Mouse (Mus musculus) ZHBTc4 (cell line): ENCODE data around the gene Fam120a.
A peak's percentile ranks its signal among the peaks of the same experiment; 100 is the strongest.

Source experiments
- DNase-seq: peaks from one replicate; pipeline ENCODE4 v3.0.0-alpha.2; 2011; ENCODE audit warnings: low read depth, low spot score

Fam120a gene

DNA sequence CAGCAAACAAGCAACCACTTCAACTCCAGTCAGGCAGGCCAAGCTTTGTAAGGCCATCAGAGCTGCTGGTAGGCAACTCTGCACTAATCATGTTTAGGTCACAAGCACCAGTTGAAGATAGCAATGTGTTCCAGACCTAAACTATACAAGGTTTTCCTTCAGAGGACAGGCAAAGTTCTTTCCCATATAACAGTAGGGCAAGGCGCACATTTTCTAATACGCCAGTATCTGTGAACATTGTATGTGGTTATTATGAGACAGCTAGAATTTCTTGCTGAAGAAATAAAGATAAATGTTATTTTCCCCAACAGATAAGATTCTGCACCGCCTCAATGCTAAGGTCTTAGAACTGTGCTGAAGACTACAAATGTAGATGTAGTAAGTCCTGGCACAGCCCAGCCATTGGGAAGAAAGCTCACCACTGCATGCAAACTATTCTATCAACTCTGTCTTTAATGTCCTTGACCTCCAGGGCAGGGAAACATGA, 50.7 kb downstream of the Fam120a start:
- DNase-seq, result no peak

DNA sequence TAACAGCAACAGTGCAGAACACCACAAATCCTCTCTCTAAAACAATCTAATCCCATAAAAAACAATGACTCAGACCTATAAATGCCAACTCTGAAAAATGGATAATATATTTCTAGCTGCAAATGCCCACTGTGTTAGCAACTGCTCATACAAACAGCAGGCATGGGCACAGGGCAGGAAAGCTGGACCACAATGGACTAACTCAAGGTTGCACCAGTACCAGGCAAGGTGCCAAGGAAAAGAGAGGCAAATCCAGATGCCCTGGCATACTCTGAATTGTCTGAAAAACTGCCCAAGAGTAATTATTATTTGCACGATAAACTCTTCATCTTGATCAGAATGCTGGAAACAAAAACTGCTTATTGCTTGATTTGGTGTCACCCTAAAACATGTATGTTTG, 54.1 kb downstream of the Fam120a start:
- DNase-seq, result no peak

DNA sequence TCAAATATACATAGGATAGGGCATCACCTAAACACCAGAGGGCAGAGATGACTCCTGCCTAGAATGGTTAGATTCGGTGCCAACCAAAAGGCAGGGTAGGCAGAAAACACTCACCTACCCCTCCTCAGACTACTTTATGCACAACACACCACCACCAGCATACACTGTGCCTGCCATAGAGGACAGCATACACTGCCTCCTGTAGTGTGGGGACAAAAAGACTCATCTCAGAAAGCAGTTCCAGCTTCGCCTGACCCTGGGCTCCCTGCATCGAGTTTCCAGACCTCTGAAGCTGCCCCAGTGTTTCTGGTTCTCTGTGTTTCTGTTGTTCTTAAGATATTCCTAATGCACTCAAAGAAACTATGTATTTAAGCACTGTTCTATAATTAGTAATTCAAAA, 54.7 kb downstream of the Fam120a start:
- DNase-seq, result no peak

DNA sequence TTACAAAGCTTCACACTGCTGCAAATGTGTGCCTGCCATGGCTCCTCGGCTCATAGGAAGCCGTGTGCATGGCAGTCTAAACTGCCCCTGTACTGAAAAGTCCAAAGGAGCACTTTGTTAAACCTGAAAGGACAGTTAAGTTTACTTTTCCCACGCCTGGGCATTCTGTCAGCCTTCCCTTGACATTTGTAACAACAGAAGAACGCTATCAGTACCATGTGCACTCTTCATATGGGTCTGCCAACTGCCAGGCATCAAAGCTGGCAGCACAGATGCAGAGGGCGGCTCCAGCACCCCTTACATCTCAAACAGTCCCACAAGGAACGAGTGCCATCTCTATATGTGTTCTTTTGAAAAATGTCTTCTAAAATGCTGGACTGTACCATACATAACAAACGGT, 56.4 kb downstream of the Fam120a start:
- no peak for DNase-seq

DNA sequence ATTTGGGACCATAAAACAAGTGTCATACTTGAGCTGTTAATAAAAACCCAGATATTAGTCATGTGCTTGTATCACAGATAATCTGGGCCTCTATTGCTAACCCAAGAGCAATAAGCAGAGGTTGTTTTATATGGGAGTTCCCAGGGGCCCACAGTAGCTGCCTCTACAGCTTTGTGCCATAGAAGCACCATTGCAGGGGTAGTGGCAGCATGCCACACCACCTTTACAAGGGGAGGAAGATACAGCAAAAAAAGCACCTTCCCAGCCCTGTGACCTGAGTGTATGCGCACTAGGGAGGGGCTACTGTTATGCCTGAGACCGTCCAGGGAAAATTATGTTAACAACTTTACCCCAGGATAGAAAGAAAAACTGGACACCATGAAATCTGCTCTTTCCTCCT, 62.4 kb downstream of the Fam120a start:
- DNase-seq, result no peak

DNA sequence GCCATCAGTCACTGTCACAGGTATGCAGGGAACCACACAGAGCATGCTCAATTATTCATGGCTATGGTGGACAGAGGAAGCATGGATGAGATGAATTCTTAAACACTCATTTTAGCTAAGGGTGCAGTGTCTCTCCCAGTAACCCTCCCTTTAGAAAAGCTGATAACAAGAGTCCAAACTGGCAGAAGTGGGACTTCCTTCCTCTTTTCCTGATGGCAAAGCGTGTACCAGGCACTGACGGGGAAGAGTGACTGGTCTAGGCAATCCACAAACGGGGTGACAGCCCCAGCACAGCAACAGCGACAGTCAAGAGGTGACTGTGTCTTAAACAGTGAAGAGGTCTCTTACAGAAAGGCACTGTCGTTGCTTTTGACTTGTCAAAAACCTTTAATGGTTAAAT, 72.4 kb downstream of the Fam120a start:
- no peak for DNase-seq

DNA sequence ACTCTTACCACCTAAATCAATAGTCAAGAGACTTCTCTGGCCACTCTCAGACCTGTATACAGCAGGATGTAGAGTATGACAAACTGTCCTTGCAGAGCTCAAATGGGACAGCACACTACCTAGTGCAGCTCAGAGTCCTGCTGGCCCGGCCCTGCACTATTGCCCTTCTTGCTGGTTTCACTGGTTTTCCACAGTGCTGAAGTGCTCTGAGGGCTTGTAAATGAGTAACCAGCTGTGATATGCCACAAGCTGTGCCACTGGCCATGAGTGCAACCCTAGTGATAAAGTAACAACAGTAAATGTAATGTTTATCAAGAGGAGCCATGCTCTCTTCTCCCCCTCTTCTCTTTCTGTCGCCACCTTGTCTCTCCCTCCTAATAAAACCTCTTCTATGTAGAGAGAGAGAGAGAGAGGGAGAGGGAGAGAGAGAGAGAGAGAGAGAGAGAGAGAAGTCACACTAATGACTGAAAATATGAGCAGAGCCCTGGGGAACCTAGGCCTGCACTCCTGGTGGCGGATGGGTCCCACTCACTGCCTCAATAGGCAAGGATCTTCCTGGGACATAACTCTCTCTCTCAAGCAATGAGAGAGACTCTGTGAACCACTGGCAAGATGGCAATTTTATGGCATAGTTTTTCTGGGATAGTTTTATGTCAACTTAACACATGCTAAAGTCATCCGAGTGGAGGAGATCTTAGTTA, 77.4 kb downstream of the Fam120a start:
- no peak for DNase-seq

DNA sequence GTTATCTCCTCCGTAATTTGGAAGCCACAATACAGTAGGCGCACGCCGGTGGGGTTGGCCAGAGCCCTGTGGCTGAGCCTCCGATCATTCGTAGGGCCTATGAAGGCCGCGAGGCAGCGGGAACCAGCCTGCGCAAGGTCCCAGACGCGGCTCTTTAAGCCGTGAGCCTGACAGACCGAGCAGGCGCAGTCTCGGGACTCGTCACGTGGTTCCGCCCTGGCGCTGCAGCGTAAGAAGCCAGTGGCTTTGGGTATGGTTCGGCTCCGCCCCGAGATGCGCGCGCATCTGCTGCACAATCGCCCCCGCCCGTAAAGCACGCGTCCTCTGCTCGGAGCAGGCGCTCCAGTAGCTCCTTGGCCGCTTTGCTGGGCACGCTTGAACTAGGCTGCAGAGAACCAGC, 89.3 kb downstream of the Fam120a start:
- DNase-seq, result peak; percentile 99

DNA sequence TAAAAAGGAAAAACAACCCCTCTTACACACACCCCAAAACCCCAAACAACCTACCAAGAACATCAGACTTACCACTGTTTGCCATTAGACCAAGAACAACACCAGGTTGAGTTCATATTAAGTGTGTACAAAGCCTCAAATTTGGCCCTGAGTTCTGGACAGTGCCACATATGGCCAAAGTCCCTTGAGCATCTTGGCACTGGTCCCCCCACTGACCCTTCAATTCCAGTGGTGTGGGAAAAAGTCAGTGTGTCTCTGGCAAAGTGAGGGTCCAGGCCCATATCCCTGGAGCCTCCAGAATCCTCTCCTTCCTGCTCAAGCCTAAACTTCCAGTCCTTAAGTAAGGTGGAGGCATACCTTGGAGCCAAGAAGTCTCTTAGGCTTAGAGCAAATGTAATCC, 90.0 kb downstream of the Fam120a start:
- DNase-seq, result no peak

DNA sequence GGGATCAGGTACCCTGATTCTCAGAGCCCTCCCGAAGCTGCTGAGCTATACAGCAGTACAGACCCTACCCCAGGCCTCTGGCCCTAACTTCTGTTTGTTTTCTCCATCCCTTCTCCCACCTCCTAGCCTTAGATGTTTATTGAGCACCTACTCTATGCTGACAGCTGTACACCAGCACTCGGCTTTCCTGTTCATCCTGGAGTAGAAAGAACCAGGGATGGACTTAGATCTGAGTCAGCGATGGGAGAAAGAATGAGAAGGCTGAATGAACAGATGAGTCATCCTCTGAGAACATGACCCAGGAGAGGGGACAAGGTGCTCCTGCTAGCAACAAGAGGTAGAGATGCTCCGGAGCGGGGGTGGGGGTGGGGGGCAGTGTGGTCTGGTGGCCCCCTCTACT, 95.1 kb downstream of the Fam120a start:
- no peak for DNase-seq

DNA sequence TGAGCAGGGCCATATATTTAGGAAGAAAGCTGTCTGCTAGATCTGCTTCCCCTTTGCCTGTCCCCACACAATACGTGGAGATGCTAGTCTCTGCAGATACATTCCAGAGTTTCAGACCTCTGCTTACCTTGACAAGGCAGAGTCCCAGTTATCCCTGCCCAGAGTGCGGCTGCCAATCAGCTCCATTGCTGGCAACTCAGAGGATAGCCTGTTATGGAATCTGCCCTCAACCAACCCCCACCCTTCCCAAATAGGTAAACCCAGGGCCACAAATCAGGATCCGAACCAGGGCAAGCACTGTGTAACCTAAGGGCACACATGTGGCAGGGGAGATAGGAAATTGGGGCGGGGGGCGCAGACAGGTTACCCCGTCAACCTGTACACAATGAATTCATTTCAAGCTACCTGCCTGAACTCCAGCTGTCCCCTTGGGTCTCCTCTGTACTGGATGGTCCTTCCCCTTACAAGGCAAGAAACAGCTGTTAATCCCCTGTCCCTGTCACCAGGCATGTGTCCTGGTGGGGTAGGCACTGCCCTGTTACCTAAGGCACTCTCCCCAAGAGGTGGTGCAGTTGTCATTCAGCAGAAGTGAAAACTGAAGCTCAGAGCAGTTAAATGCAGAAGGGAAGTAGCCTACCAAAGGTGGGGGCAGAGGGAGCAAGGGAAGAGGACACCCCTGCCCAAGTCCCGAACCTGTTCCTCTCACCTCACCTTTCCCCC, 95.8 kb downstream of the Fam120a start:
- DNase-seq, result peak; percentile 15

DNA sequence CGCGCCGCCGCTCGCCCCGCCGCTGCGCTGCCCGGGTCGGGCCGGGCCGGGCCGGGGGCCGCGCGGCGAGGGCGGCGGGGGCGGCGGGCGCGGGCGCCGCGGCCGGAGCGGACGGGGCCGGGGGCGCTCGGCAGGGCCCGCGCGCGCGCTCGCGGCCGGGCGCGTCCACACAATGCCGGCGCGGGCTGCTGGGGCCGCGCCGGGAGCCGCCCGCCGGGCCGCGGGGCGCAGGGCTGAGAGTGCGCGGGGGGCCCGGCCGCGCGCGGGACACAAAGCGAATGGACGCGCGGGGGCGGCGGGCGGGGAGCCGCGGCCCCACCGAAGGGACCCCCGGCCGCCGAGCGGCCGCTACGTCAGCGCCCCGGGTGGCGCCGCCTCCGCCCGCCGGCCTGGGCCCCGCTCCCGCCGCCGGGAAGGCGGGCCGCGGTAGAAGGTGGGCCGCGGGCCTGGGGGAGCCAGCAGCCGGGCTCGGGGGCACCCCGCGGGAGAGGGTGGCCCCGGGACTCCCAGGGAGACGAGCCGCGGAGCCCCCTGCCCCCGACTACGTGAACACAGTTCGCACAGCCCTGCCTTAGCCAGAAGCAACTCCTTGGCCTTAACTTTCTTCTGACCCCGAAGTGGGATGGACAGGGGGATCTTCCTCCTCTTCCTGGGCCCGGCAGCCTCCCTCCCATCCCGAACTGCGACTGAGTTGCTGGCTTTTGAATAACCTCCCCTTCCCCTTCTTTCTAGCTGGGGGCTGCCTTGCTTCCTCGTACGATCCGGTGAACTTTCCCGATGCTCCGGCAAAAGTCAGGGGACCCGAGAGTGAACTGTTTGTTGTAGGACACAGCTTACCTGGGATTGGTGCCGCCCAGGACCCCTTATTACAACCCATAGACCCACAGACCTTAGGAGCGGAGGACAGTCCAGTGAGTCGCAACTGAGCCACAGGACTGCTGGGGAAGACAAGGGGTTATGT, 96.8 kb downstream of the Fam120a start, which contains the start of gene Phf2:
Gene Phf2 (minus strand): TSS at position 349 of the 961 bp plus-strand sequence.
- peak; percentile 58 for DNase-seq

DNA sequence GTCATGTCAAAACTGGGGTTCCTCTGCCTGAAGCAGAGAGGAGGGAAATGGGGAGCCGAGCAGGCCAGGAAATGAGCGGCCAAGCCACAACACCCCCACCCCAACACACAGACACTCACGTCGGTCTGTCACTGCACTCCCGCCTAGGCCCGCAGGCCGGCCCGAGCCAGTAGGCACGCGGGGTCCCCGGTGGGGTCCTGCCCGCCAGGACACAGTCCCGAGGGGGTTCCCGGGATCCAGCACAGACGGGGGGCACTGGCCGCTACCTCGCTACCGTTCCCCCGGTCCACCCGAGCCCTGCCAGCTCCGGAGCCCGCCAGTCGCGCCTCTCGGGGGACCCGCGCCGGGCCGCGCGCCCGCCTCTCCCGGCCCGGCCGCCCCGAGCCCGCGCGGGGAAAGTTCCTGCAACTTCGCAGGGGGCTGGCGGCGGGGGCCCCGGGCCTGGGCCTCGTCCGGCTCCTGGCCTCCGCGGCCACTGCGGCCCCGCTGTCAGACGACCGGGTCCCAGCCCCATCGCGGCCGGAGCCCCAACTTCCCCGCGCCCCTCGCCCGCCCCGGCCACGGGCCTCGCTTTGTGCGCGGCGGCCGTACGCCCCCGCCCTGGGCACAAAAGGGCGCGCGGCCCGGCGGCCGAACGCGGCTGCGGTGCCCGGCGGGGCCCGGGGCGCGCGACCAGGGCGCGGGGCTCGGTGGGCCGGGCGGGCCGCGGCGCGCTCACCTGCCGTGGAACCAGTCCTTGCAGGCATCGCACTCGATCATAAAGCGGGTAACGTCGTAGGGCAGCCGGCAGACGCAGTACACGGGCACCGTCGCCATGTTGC, 97.7 kb downstream of the Fam120a start:
- peak; percentile 56 for DNase-seq

DNA sequence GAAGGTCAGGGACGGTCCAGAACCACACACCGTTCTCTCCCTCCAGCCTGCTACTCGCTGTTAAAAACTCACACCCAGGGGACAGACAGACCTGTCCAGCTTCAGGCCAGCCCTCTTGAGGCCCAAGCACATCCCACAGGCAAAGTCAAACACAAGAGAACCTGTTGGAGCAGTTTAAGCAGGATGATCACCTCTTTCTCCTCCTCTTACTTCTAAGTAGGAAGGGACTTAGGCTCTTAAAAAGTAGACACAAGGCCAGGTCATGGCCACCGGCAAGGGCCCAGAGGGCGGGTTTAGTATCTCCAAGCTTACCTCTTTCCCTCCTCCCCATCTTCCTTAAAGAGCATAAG, 98.2 kb downstream of the Fam120a start:
- no peak for DNase-seq

DNA sequence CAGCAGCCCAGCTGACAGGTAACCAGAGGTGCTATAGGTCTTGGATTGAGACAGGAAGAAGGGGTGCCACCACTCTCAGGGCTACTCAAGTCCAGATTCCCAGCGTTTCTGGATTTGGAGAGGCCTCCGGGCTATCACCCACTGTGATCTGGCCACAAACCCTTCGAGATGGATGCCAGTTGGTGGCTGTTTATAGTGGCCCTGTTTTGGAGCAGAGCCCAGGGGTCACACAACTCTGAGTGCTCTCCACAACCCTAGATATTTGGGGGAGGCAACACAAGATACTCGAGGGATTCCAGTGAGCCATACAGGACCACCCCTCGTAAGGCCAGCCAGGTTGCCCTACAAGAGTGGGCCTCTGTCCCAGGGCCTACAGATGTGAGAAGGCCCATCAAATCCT, 98.7 kb downstream of the Fam120a start:
- DNase-seq, result no peak

DNA sequence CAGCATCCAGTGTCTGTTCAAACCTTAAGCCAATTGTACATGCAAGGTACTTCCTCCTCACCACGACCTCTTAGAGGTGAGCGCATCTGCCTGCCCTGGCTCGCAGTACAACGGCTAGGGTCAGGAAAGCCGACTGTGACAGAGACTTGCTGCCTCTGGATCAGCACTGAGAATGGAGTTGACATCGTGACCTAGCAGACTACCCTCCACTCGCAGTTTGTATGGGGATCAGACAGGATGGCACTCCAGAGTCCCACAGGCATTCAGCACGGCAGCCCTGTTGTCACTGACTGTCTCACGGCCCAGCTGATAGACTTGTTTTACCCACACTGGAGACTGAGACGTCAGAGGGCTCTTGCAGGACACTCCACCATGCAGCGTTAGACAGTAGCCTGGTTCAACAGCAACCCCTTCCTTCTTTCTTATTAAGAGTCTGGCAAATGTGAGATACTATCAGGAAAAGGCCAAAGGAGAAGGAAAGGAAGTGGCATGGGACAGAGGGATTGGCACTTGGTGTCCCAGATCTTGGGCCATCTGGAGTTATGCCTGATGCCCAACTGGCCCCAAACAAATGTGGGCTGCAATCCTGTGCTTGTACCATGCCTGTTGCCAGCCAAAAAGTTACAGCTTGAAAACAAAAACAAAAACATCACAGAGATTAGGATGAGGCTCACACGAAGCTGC, 103.0 kb downstream of the Fam120a start:
- DNase-seq, result no peak

DNA sequence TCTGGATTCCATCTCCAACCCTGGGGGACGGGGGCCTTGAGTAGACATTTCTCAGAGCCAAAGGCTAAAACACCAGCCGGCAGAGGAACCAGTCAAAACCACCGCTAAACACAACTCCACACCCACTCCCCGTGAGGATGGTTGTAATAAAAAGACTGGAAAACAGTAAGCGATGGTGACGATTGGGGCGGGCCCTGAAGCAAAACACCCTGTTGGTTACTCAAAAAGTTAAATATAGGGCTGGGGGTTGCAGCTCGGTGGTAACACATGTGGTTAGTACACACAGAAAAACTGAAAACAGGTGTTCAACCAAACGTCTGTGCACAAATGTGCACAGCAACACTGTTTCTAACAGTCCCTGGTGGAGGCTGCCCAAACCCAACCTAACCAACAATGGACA, 104.3 kb downstream of the Fam120a start:
- DNase-seq, result peak; percentile 18

DNA sequence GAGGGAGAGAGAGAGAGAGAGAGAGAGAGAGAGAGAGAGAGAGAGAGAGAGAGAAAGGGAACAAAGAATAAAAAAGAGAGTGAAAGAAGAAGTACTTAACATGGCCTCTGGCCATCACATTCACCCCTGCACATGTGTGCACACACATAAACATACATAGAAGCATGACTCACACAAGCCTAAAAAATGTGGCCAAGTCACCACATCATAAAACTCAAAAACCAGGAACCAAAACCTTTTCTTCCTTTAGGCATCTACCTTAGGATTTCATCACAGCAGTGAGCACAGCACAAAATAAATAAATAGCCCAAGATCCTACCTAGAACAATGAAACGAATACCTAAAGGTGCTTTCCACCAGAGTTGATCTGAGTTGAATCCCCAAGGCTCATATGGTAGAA, 105.9 kb downstream of the Fam120a start:
- no peak for DNase-seq

DNA sequence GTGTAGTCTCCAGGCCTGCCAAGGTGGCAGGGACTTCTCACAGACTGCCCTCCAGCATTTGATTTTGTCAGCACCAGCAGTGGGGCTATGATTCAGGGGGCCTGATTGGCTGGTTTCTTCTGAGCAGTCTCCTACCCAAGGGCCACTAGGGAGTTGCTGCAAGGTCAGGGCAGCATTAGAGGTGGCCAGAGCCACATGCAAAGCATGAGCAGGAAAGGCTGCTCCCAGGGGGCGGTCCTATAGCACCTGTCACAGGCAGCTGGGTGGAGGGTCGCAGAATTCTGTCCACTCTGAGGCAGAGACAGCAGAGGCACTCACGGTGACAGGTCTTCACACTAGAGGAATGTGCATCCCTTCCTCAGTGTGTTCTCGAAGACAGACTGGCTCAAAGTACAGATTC, 109.0 kb downstream of the Fam120a start:
- DNase-seq, result no peak

DNA sequence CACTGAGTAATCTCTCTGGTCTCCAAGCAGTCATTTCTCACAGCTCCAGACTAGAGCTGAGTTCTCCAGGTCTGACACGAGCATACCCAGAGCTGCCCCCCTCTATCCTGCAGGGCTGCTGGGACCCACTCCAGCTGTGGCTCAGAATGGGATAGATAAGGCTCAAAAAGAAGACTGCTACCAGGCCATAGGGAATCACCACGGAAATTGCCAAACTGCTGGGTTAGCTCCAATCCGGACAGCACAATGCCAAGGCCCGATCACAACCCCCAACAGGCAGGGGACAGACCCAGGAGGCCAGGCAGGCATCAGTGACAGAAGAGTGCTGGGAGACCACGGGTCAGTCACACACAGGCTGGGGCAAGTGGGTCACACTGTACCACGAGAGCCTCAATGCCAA, 109.8 kb downstream of the Fam120a start:
- DNase-seq, result no peak
